Mouse (Mus musculus) spleen, adult 2 months (tissue): ENCODE measurements around the gene Pbld1.

Experiments
- CTCF ChIP-seq: fragments of 200-500 bp; IDR thresholded peaks from 2 replicates; pipeline ENCODE4 v1.5.1; 2011; ENCODE audit warnings: mild to moderate bottlenecking, inconsistent platforms; ENCODE audit not compliant: insufficient read depth, insufficient read length, insufficient replicate concordance; ENCODE audit errors: extremely low read depth
- POLR2A ChIP-seq: fragments of 200-500 bp; IDR thresholded peaks from 2 replicates; pipeline ENCODE4 v1.6.1; 2011; ENCODE audit warnings: low read depth, low read length, inconsistent platforms

DNA sequence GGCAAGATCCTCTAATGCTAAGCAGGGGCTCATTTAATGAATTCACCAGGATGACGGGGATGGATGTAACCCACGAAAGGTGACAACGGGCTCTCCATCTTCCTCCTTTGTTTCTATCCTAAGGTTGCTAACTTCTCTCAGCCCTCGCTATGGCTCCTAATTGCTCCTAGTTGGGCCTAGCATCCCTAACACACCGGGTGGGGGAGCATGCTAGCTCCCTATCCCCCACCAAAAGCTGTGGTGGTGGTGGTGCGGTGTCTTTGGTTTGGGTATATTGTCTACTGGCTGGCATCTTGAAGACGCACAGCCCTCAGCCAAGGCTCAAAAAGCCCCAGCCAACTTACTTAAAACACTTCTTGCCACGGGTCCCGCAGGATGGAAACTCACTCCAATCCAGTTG is 56.4 kb downstream of the Pbld1 start:
- TF ChIP-seq POLR2A: no peak
- TF ChIP-seq CTCF: no peak
